Comparison of ENCODE assay signal across 41 mouse cellular contexts in the genomic region with DNA sequence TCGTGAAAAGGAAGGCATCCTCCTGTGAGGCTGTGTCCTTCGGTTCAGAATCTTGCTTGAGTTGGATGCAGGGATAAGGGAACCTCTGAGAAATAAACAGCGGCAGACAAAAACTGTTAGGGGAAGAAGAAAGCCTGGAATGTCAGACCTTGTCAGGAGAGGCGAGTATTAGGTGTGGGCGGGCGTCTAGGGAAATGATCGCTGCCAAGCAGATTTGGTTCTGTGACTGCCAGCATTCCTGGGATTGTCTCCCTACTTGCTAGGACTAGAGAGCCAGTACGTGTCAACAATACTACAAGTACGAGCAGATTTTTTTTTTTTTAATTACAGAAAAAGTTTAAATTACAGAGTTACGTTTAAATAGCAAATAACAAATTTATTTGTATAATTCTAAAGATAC. TPM values are rescaled to one million over a fixed set of nuclear protein-coding genes. Genes with fewer than 3 reads are reported as not detected.
A peak's percentile ranks its signal among the peaks of the same experiment; 100 is the strongest.
DNase-seq lines count a peak whose midpoint lies in the region; ATAC-seq and TF ChIP-seq lines count a peak whose summit lies in the region.
"Had no signal": no experiment of that assay in that cellular context is flagged by ENCODE, and none has a peak within 500 bp of the region (broad histone marks: within the 10 kb centered on the region; RNA-seq: fewer than 3 reads in every experiment).

No protein-coding gene starts in this region.

- H3K27me3 ChIP-seq in lung, embryonic 14.5 days (ENCODE audit: insufficient read depth, low read length): no peaks in the 10 kb centered on the region
- no peaks in the 10 kb centered on the region for H3K27me3 ChIP-seq in lung, postnatal 0 days (replicated peaks; ENCODE audit: insufficient read depth, low read length)
- H3K27me3 ChIP-seq in kidney, embryonic 15.5 days: no peaks in the 10 kb centered on the region
- H3K27me3 ChIP-seq: embryonic facial prominence, embryonic 15.5 days; forebrain, embryonic 15.5 days; heart, embryonic 15.5 days; hindbrain, embryonic 15.5 days; limb, embryonic 12.5 days; liver, embryonic 15.5 days; neural tube, embryonic 12.5 days had no signal

- no peaks in the 10 kb centered on the region for H3K4me1 ChIP-seq in lung, embryonic 14.5 days (ENCODE audit: insufficient read depth)
- H3K4me1 ChIP-seq in lung, postnatal 0 days (ENCODE audit: insufficient read depth, low read depth, low read length): no peaks in the 10 kb centered on the region; the same call in 1 of the 2 replicates
- peaks cover 4% of the 10 kb centered on the region; the same call in 1 of the 2 replicates for H3K4me1 ChIP-seq in embryonic fibroblast, embryonic 13.5 days (ENCODE audit: control insufficient read depth, insufficient read depth, low read length)
- H3K4me1 ChIP-seq in kidney, embryonic 15.5 days: no peaks in the 10 kb centered on the region
- H3K4me1 ChIP-seq: embryonic facial prominence, embryonic 15.5 days; forebrain, embryonic 15.5 days; hindbrain, embryonic 10.5 days; hindbrain, embryonic 15.5 days; limb, embryonic 12.5 days; liver, embryonic 15.5 days; neural tube, embryonic 12.5 days had no signal

- no peak overlapping the region for H3K4me2 ChIP-seq in lung, embryonic 14.5 days
- H3K4me2 ChIP-seq in lung, postnatal 0 days (replicated peaks; ENCODE audit: low read depth, low read length): no peak overlapping the region
- H3K4me2 ChIP-seq in kidney, embryonic 15.5 days: no peak overlapping the region
- H3K4me2 ChIP-seq: embryonic facial prominence, embryonic 15.5 days; forebrain, embryonic 15.5 days; heart, embryonic 15.5 days; hindbrain, embryonic 15.5 days; limb, embryonic 12.5 days; liver, embryonic 15.5 days; midbrain, embryonic 11.5 days; neural tube, embryonic 12.5 days had no signal

- no peak overlapping the region for H3K9ac ChIP-seq in lung, embryonic 14.5 days
- H3K9ac ChIP-seq in lung, postnatal 0 days (replicated peaks; ENCODE audit: low read depth): no peak overlapping the region
- H3K9ac ChIP-seq in kidney, embryonic 15.5 days: no peak overlapping the region
- H3K9ac ChIP-seq: embryonic facial prominence, embryonic 15.5 days; forebrain, embryonic 15.5 days; heart, embryonic 15.5 days; hindbrain, embryonic 15.5 days; limb, embryonic 12.5 days; liver, embryonic 15.5 days; neural tube, embryonic 12.5 days had no signal

- H3K4me3 ChIP-seq in lung, embryonic 14.5 days (ENCODE audit: low read depth, low read length): no peak overlapping the region
- H3K4me3 ChIP-seq in lung, postnatal 0 days (ENCODE audit: low read depth, low read length): no peak overlapping the region
- no peak overlapping the region for H3K4me3 ChIP-seq in embryonic fibroblast, embryonic 13.5 days (ENCODE audit: insufficient read depth, low read length)
- H3K4me3 ChIP-seq in kidney, embryonic 15.5 days (replicated peaks): no peak overlapping the region
- H3K4me3 ChIP-seq: embryonic facial prominence, embryonic 15.5 days; forebrain, embryonic 15.5 days; heart, embryonic 15.5 days; hindbrain, embryonic 10.5 days; hindbrain, embryonic 15.5 days; left cerebral cortex, adult 2 months; limb, embryonic 12.5 days; liver, embryonic 15.5 days; myocyte; neural tube, embryonic 12.5 days had no signal

- no peak overlapping the region for H3K27ac ChIP-seq in lung, embryonic 14.5 days (ENCODE audit: low read depth)
- H3K27ac ChIP-seq in lung, postnatal 0 days (ENCODE audit: low read length): no peak overlapping the region
- peak overlapping the region; percentile 47; the same call in 1 of the 2 replicates for H3K27ac ChIP-seq in embryonic fibroblast, embryonic 13.5 days (ENCODE audit: insufficient read depth, low read length)
- no peak overlapping the region for H3K27ac ChIP-seq in kidney, embryonic 15.5 days
- H3K27ac ChIP-seq: embryonic facial prominence, embryonic 15.5 days; forebrain, embryonic 15.5 days; heart, embryonic 15.5 days; hindbrain, embryonic 10.5 days; hindbrain, embryonic 15.5 days; left cerebral cortex, adult 2 months; limb, embryonic 12.5 days; liver, embryonic 15.5 days; neural tube, embryonic 12.5 days had no signal

- TF ChIP-seq POLR2A in embryonic fibroblast, embryonic 13.5 days (IDR thresholded peaks at IDR 0.05; ENCODE audit: low read depth, low read length): no peak

- 43% methylated on average over 10 of the region's 10 CpGs for WGBS in lung, embryonic 14.5 days
- 44% methylated on average over 10 of the region's 10 CpGs for WGBS in lung, postnatal 0 days
- WGBS in kidney, embryonic 15.5 days: 75% methylated on average over 10 of the region's 10 CpGs

- no peak for ATAC-seq in lung, embryonic 14.5 days (ENCODE audit: insufficient read depth)
- no peak for ATAC-seq in lung, postnatal 0 days
- ATAC-seq in kidney, embryonic 15.5 days (replicated peaks; ENCODE audit: low FRiP score): no peak
- ATAC-seq: forebrain, embryonic 15.5 days; inflammation-experienced regulatory T-cells, adult 6 months had no signal

- no peak for TF ChIP-seq EP300 in lung, postnatal 0 days (IDR thresholded peaks at IDR 0.05)

- TF ChIP-seq CTCF in lung, embryonic 14.5 days (IDR thresholded peaks at IDR 0.05; ENCODE audit: low read depth): no peak
- TF ChIP-seq CTCF in lung, postnatal 0 days (IDR thresholded peaks at IDR 0.05): no peak
- no peak for TF ChIP-seq CTCF in embryonic fibroblast, embryonic 13.5 days (IDR thresholded peaks at IDR 0.05; ENCODE audit: borderline replicate concordance, insufficient read depth, low read length)

- H3K9me3 ChIP-seq in lung, embryonic 14.5 days (ENCODE audit: low read depth, low read length): no peaks in the 10 kb centered on the region
- no peaks in the 10 kb centered on the region for H3K9me3 ChIP-seq in lung, postnatal 0 days (ENCODE audit: low read length)
- no peaks in the 10 kb centered on the region for H3K9me3 ChIP-seq in kidney, embryonic 15.5 days (replicated peaks)
- H3K9me3 ChIP-seq: embryonic facial prominence, embryonic 15.5 days; forebrain, embryonic 15.5 days; heart, embryonic 15.5 days; hindbrain, embryonic 10.5 days; hindbrain, embryonic 15.5 days; limb, embryonic 12.5 days; liver, embryonic 15.5 days; neural tube, embryonic 12.5 days had no signal

- DNase-seq in heart, adult 18-20 months: peak; percentile 18 to 24
- DNase-seq in heart, adult 8-10 months (ENCODE audit: low spot score): no peak
- DNase-seq in lung, embryonic 14.5 days: peak; percentile 23
- no peak for DNase-seq in lung, postnatal 0 days (ENCODE audit: low spot score)
- DNase-seq in gastrocnemius, postnatal 25 days: peak; percentile 46
- no peak for DNase-seq in right cerebral cortex, postnatal 14 days
- DNase-seq: adrenal gland, postnatal 25 days; B cell, adult 2 months; cerebellum, adult 11-12 months; cerebellum, adult 9-11 months; kidney, adult 11 months; kidney, postnatal 25 days; right cerebral cortex, adult 18-20 months; right cerebral cortex, postnatal 4 days; thymus, postnatal 4 days had no signal

- no peaks in the 10 kb centered on the region for H3K36me3 ChIP-seq in lung, embryonic 14.5 days (ENCODE audit: insufficient read depth)
- no peaks in the 10 kb centered on the region for H3K36me3 ChIP-seq in lung, postnatal 0 days (ENCODE audit: insufficient read depth, low read length)
- no peaks in the 10 kb centered on the region for H3K36me3 ChIP-seq in kidney, embryonic 15.5 days
- H3K36me3 ChIP-seq: embryonic facial prominence, embryonic 15.5 days; forebrain, embryonic 15.5 days; heart, embryonic 15.5 days; hindbrain, embryonic 10.5 days; hindbrain, embryonic 15.5 days; limb, embryonic 12.5 days; liver, embryonic 15.5 days; neural tube, embryonic 12.5 days had no signal

RNA-seq across cellular contexts. Expression of a gene that starts 8.6 kb away (rescaled TPM):
- not detected for total RNA-seq in heart, adult 18-20 months (2021)
- total RNA-seq in heart, adult 8-10 months (2022): not detected
- polyA plus RNA-seq in lung, embryonic 14.5 days (2014; fragmentation: Nextera tagmentation; extraction: Ambion mirVana): not detected in 2 replicates
- not detected in 2 replicates for polyA plus RNA-seq in lung, postnatal 0 days (2015; fragmentation: Nextera tagmentation; extraction: Ambion mirVana)
- not detected in 2 replicates for polyA plus RNA-seq in embryonic fibroblast, embryonic 13.5 days (2011; ENCODE audit: insufficient read length, low read depth, missing spikeins)
- not detected for total RNA-seq in gastrocnemius, postnatal 25 days (2021)
- polyA plus RNA-seq in kidney, embryonic 15.5 days (2015; fragmentation: Nextera tagmentation; extraction: Ambion mirVana): not detected in 2 replicates
- total RNA-seq: adrenal gland, postnatal 25 days; common myeloid progenitor, adult 5-6 weeks; gastrocnemius, adult 8-10 months; layer of hippocampus, adult 18-20 months; layer of hippocampus, postnatal 10 days; left cerebral cortex, adult 2 months; left cerebral cortex, postnatal 25 days; liver, adult 2 months; megakaryocyte, adult 5-6 weeks; midbrain, postnatal 0 days had no signal
- polyA plus RNA-seq: embryonic facial prominence, embryonic 15.5 days; forebrain, embryonic 15.5 days; frontal cortex, adult 2 months; heart, embryonic 15.5 days; hindbrain, embryonic 10.5 days; hindbrain, embryonic 15.5 days; inflammation-experienced regulatory T-cells, adult 6 months; kidney, embryonic 14.5 days; limb, embryonic 12.5 days; liver, adult 2 months; liver, embryonic 15.5 days; midbrain, embryonic 11.5 days; midbrain, postnatal 0 days; myocyte; neural tube, embryonic 12.5 days; stomach, embryonic 14.5 days; thymus, postnatal 0 days had no signal

RNA-seq across cellular contexts. Expression of a gene that starts 47.5 kb away (rescaled TPM):
- 1 to 10 TPM; 4.2 to 4.5 TPM for total RNA-seq in heart, adult 18-20 months (2021)
- 1 to 10 TPM; 3.8 to 4.5 (median 4.3) TPM for total RNA-seq in heart, adult 8-10 months (2022)
- 32.5 and 33.6 TPM in 2 replicates for polyA plus RNA-seq in lung, embryonic 14.5 days (2014; fragmentation: Nextera tagmentation; extraction: Ambion mirVana)
- 32.0 and 33.3 TPM in 2 replicates for polyA plus RNA-seq in lung, postnatal 0 days (2015; fragmentation: Nextera tagmentation; extraction: Ambion mirVana)
- 1.3 and 1.6 TPM in 2 replicates for polyA plus RNA-seq in embryonic fibroblast, embryonic 13.5 days (2011; ENCODE audit: insufficient read length, low read depth, missing spikeins)
- total RNA-seq in gastrocnemius, postnatal 25 days (2021): 1 to 10 TPM; 1.8 to 2.0 TPM
- 14.5 and 16.3 TPM in 2 replicates for polyA plus RNA-seq in kidney, embryonic 15.5 days (2015; fragmentation: Nextera tagmentation; extraction: Ambion mirVana)

Comparison
In these comparisons a context has a peak if more than half of its experiments do, and no peak if none do; other contexts are left out.
1. DNase-seq: peak in heart, adult 18-20 months (2 of 2), lung, embryonic 14.5 days (single experiment) and gastrocnemius, postnatal 25 days (single experiment); none in heart, adult 8-10 months (single experiment), lung, postnatal 0 days (single experiment) and right cerebral cortex, postnatal 14 days (single experiment).